Mouse (Mus musculus) myocyte (in vitro differentiated cells): Measurements from ENCODE around the gene Tssk1. TPM values are rescaled to one million over a fixed set of nuclear protein-coding genes. Genes with fewer than 3 reads are reported as not detected.

Source experiments
- H3K27me3 ChIP-seq: one replicate; pipeline ENCODE4 v1.6.1; 2011; ENCODE audit not compliant: control insufficient read depth, insufficient read depth, insufficient read length
- H3K36me3 ChIP-seq: one replicate; pipeline ENCODE4 v1.6.1; 2011; ENCODE audit not compliant: control insufficient read depth, insufficient read depth
- H3K4me2 ChIP-seq: one replicate; pipeline ENCODE4 v1.6.1; 2011; ENCODE audit warnings: low read depth, control low read depth
- H3K4me3 ChIP-seq: one replicate; pipeline ENCODE4 v1.5.1; 2011; ENCODE audit warnings: mild to moderate bottlenecking, control low read depth, moderate library complexity
- H3K79me2 ChIP-seq: one replicate; pipeline ENCODE4 v1.6.1; 2011; ENCODE audit not compliant: control insufficient read depth, insufficient read depth
- H3ac ChIP-seq: one replicate; pipeline ENCODE4 v1.6.1; 2011; ENCODE audit not compliant: control insufficient read depth, insufficient read length
- CEBPB ChIP-seq: IDR thresholded peaks from 2 replicates; pipeline ENCODE4 v1.6.1; 2011; ENCODE audit warnings: mild to moderate bottlenecking, moderate library complexity; ENCODE audit not compliant: poor library complexity, insufficient read depth, severe bottlenecking
- E2F4 ChIP-seq: IDR thresholded peaks from one replicate; pipeline ENCODE4 v1.6.1; 2011; ENCODE audit warnings: mild to moderate bottlenecking, control low read depth, moderate library complexity; ENCODE audit not compliant: insufficient read depth
- MAX ChIP-seq: IDR thresholded peaks from one replicate; pipeline ENCODE4 v1.6.1; 2011; ENCODE audit warnings: low read depth, mild to moderate bottlenecking, control low read depth
- MYOD1 ChIP-seq, 3 experiments: IDR thresholded peaks; one replicate each; pipeline ENCODE4 v1.6.1; 2011; ENCODE audit warnings: control low read depth in 2 of 3, low read depth in 2 of 3, mild to moderate bottlenecking in 2 of 3, moderate library complexity in 1 of 3; ENCODE audit not compliant: insufficient read length in 2 of 3, control insufficient read depth in 1 of 3
- MYOG ChIP-seq, 3 experiments: IDR thresholded peaks; one replicate each; pipeline ENCODE4 v1.6.1; 2011; ENCODE audit warnings: control low read depth in 2 of 3, low read depth in 2 of 3, mild to moderate bottlenecking in 2 of 3; ENCODE audit not compliant: insufficient read length in 2 of 3, control insufficient read depth in 1 of 3, insufficient read depth in 1 of 3
- POLR2A ChIP-seq: IDR thresholded peaks from one replicate; pipeline ENCODE4 v1.6.1; 2011; ENCODE audit warnings: low read depth, mild to moderate bottlenecking, control low read depth, moderate library complexity; ENCODE audit not compliant: insufficient read length
- POLR2AphosphoS2 ChIP-seq: IDR thresholded peaks from one replicate; pipeline ENCODE4 v1.6.1; 2011; ENCODE audit warnings: low read depth, control low read depth; ENCODE audit not compliant: insufficient read length
- REST ChIP-seq: IDR thresholded peaks from one replicate; pipeline ENCODE4 v1.6.1; 2011; ENCODE audit warnings: mild to moderate bottlenecking, control low read depth, moderate library complexity; ENCODE audit not compliant: insufficient read depth, insufficient read length
- SRF ChIP-seq: IDR thresholded peaks from one replicate; pipeline ENCODE4 v1.6.1; 2011; ENCODE audit warnings: low read depth; ENCODE audit not compliant: control insufficient read depth, insufficient read length
- TCF12 ChIP-seq: IDR thresholded peaks from one replicate; pipeline ENCODE4 v1.6.1; 2011; ENCODE audit warnings: mild to moderate bottlenecking, control low read depth; ENCODE audit not compliant: poor library complexity, insufficient read depth, severe bottlenecking
- TCF3 ChIP-seq: IDR thresholded peaks from one replicate; pipeline ENCODE4 v1.6.1; 2011; ENCODE audit warnings: low read depth, control low read depth; ENCODE audit not compliant: insufficient read length
- USF1 ChIP-seq: IDR thresholded peaks from one replicate; pipeline ENCODE4 v1.6.1; 2011; ENCODE audit warnings: low read depth, mild to moderate bottlenecking, control low read depth, moderate library complexity
- polyA plus RNA-seq: library from polyadenylated mRNA; unstranded; fragments of >200 nt; fragmentation: generic; extraction: Trizol; gene quantifications from one replicate; pipeline ENCODE4 v1.2.1, GENCODE M21; 2012; ENCODE audit warnings: missing spikeins

The Tssk1 gene
- 0.07 TPM for polyA plus RNA-seq

DNA sequence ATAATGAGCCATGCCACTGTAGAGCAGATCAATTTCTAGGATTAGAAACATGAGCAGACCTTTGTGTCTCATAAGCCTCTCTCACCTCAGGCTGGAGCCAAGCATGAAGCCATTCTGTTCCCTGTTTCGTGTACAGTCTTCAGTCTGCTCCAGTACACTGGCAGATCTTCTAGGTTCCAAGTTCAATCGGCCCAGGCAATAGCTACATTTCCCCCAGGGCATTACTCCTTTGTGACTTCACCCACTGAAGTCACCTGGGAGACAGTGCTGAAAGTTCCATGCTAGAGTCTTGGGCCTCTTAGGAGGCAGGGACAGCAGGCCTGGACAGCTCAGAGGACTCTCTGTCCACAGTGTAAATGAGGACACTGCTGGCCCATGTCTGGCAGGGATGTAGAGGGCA, at the start of gene Tssk1:
Tssk1 (plus strand) TSS at position 301 of the 400 bp plus-strand sequence.
- Histone ChIP-seq H3K4me3 (no peak within 1 kb of the TSS), H3K79me2 (peaks cover 20% of the 10 kb centered on the region), H3K36me3 (no peaks in the 10 kb centered on the region), H3K27me3 (no peaks in the 10 kb centered on the region), H3ac (no peak within 1 kb of the TSS), H3K4me2 (no peak within 1 kb of the TSS)
- no peak for TF ChIP-seq MYOD1 (IDR thresholded peaks at IDR 0.05; ENCODE audit: control insufficient read depth in 1 of 3, insufficient read length in 2 of 3, low read depth in 2 of 3)
- no peak for TF ChIP-seq POLR2A
- no peak for TF ChIP-seq USF1
- TF ChIP-seq MYOG (IDR thresholded peaks at IDR 0.05; ENCODE audit: control insufficient read depth in 1 of 3, insufficient read depth in 1 of 3, insufficient read length in 2 of 3, low read depth in 2 of 3), result no peak
- no peak for TF ChIP-seq POLR2AphosphoS2
- no peak for TF ChIP-seq SRF
- no peak for TF ChIP-seq E2F4
- no peak for TF ChIP-seq TCF12

DNA sequence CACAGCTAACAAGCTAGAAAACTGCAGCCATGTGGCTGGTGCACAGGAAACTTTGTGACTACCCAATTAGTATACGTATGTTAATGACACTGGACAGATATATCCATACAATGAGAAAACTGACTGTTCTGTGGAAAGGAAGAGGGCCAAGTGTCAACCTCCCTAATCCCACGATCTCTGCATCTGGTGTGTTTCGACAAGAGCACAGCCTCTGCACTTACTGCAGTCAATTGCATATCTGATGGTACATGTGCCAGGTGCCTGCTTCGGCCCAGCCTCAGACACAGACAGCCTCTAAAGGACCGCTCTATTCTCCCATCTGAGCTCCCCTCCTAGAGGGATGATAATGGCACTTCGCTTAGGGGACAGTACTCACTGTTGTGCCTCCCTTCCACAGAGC, 45.6 kb upstream of the Tssk1 start:
- Histone ChIP-seq H3K79me2 (no peaks in the 10 kb centered on the region), H3K36me3 (peaks cover 31% of the 10 kb centered on the region), H3K4me3 (no peak overlapping the region), H3K27me3 (no peaks in the 10 kb centered on the region), H3ac (no peak overlapping the region), H3K4me2 (no peak overlapping the region)
- TF ChIP-seq MYOD1 (IDR thresholded peaks at IDR 0.05; ENCODE audit: control insufficient read depth in 1 of 3, insufficient read length in 2 of 3, low read depth in 2 of 3) (no peak), MYOG (IDR thresholded peaks at IDR 0.05; ENCODE audit: control insufficient read depth in 1 of 3, insufficient read depth in 1 of 3, insufficient read length in 2 of 3, low read depth in 2 of 3) (no peak), POLR2AphosphoS2 (no peak), TCF3 (no peak), REST (no peak), MAX (no peak), CEBPB (no peak), SRF (no peak), POLR2A (no peak), USF1 (no peak), E2F4 (no peak), TCF12 (no peak)

DNA sequence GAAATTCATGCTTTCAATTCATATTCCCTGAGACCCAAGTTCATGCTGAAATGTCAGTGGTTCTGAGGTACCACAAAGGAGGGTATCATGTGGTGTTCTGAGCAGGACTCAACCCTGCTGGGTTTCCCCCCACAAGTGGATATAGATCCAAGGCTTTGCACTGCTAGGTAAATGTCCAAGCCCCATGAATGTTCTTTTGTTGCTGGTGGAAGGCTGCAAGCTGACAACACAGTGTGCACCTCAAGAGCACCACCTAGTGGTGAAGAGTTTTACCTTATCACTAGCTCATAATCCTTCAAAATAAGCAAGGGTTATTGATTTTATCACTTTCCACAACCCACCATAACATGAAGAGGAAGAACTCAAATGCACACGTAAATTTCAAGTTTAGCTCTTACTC, 45.1 kb upstream of the Tssk1 start:
- Histone ChIP-seq H3K79me2 (no peaks in the 10 kb centered on the region), H3K4me3 (no peak overlapping the region), H3K27me3 (no peaks in the 10 kb centered on the region), H3ac (no peak overlapping the region), H3K36me3 (peaks cover 33% of the 10 kb centered on the region), H3K4me2 (no peak overlapping the region)
- TF ChIP-seq TCF3 (no peak), TCF12 (no peak), POLR2AphosphoS2 (no peak), REST (no peak), POLR2A (no peak), MAX (no peak), MYOD1 (IDR thresholded peaks at IDR 0.05; ENCODE audit: control insufficient read depth in 1 of 3, insufficient read length in 2 of 3, low read depth in 2 of 3) (no peak), USF1 (no peak), MYOG (IDR thresholded peaks at IDR 0.05; ENCODE audit: control insufficient read depth in 1 of 3, insufficient read depth in 1 of 3, insufficient read length in 2 of 3, low read depth in 2 of 3) (no peak), CEBPB (no peak), SRF (no peak), E2F4 (no peak)

DNA sequence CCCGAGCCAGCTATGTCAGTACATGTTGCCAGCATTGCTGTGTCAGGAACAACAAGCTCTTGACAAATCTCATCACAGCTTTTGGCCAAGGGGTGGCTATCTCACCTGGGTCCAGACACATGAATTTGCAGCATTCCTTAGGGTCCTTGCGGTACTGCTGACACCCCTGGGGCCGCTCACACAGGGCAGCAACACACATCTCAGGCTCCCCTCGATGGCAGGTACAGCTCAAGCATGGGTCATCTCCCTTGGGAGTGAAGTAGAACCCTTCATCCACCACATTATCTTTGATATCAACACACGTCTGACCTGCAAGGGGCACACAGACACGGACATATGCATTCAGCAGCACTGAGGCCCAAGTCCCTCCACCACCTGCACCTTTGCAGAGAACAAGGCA, 44.5 kb upstream of the Tssk1 start:
- Histone ChIP-seq H3K27me3 (no peaks in the 10 kb centered on the region), H3ac (no peak overlapping the region), H3K4me3 (no peak overlapping the region), H3K79me2 (no peaks in the 10 kb centered on the region), H3K36me3 (peaks cover 33% of the 10 kb centered on the region), H3K4me2 (no peak overlapping the region)
- no peak for TF ChIP-seq POLR2AphosphoS2
- no peak for TF ChIP-seq CEBPB
- no peak for TF ChIP-seq MYOD1 (IDR thresholded peaks at IDR 0.05; ENCODE audit: control insufficient read depth in 1 of 3, insufficient read length in 2 of 3, low read depth in 2 of 3)
- no peak for TF ChIP-seq TCF3
- TF ChIP-seq USF1, result no peak
- TF ChIP-seq MAX, result no peak
- no peak for TF ChIP-seq POLR2A
- TF ChIP-seq REST, result no peak
- no peak for TF ChIP-seq MYOG (IDR thresholded peaks at IDR 0.05; ENCODE audit: control insufficient read depth in 1 of 3, insufficient read depth in 1 of 3, insufficient read length in 2 of 3, low read depth in 2 of 3)
- no peak for TF ChIP-seq TCF12
- TF ChIP-seq E2F4, result no peak
- TF ChIP-seq SRF, result no peak
